Mouse (Mus musculus) embryonic facial prominence, embryonic 12.5 days (tissue): ENCODE data around the gene Mta3. TPM values are rescaled to one million over a fixed set of nuclear protein-coding genes. Genes with fewer than 3 reads are reported as not detected.

ENCODE experiments used
- ATAC-seq: fragments of 200-750 bp; cut with Nextera tagmentation; 2 replicates; pipeline ENCODE4 v1.8.0; 2017; ENCODE audit not compliant: insufficient number of reproducible peaks, insufficient read depth, low FRiP score, low TSS enrichment
- H3K27ac ChIP-seq: fragments of 300-500 bp; sonication (generic); 2 replicates; pipeline ENCODE4 v1.5.1; 2016; ENCODE audit warnings: mild to moderate bottlenecking
- H3K27me3 ChIP-seq: fragments of 300-500 bp; sonication (generic); 2 replicates; pipeline ENCODE4 v1.6.1; 2016; ENCODE audit warnings: mild to moderate bottlenecking, moderate library complexity
- H3K36me3 ChIP-seq: fragments of 300-500 bp; sonication (generic); 2 replicates; pipeline ENCODE4 v1.6.1; 2016; ENCODE audit warnings: mild to moderate bottlenecking
- H3K4me1 ChIP-seq: fragments of 300-500 bp; sonication (generic); 2 replicates; pipeline ENCODE4 v1.6.1; 2016
- H3K4me2 ChIP-seq: fragments of 300-500 bp; sonication (generic); replicated peaks from 2 replicates; pipeline ENCODE4 v1.6.1; 2016; ENCODE audit warnings: mild to moderate bottlenecking, moderate library complexity
- H3K4me3 ChIP-seq: fragments of 300-500 bp; sonication (generic); 2 replicates; pipeline ENCODE4 v1.5.1; 2016; ENCODE audit warnings: mild to moderate bottlenecking
- H3K9ac ChIP-seq: fragments of 300-500 bp; sonication (generic); 2 replicates; pipeline ENCODE4 v1.6.1; 2016; ENCODE audit warnings: mild to moderate bottlenecking, moderate library complexity
- H3K9me3 ChIP-seq: fragments of 300-500 bp; sonication (generic); 2 replicates; pipeline ENCODE4 v1.6.1; 2016; ENCODE audit warnings: mild to moderate bottlenecking, moderate library complexity
- WGBS: fragments of 180-500 bp; shearing (Covaris S2); methylation state at CpG from one replicate; pipeline ENCODE4 v1.1.7; 2016; 5-methylcytosine and 5-hydroxymethylcytosine counted together
- polyA plus RNA-seq: library from polyadenylated mRNA; unstranded; fragments of >200 nt; fragmentation: Nextera tagmentation; extraction: Ambion mirVana; gene quantifications from 2 replicates; pipeline ENCODE4 v1.2.1, GENCODE M21; 2016

Mta3 gene
- polyA plus RNA-seq, 1 experiment from 2014 or later: 49.7 TPM

DNA sequence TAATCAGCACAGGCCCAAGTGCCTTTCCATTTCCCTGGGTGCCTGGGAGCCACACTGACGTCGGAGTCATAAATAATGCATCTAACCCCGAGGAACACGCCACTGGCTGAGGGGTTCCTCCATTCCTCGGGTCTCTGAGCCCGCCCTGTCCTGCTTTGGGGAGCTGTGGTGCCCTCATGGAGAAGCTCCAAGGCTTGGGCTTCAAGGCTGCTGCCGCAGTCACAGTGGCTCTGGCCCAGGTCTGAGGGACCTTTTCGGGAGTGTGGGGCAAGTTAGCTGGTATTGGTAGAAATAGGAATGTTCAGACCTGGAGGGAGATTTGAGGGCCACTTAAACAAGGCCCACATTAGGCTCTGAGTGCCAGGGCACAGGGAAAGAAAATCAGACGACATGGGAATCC, 12.0 kb upstream of the Mta3 start:
- WGBS: 84% methylated on average over 9 of the region's 9 CpGs

DNA sequence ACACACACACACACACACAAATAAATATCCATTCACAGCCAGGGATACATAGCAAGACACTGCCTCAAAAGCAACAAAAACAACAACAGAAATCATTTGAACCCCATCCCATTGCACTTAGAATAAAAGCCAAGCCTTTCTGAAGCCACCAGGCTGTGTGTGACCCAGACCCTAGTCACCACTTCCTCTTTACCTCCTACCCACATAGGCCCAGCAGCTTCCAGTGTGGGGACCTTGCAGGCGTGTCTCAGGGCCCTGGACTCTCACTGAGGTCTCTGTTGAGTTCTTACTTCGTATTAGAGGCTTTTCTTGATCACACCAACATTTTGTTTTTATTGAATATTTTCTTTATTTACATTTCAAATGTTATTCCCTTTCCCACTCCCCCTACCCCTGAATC, 10.2 kb upstream of the Mta3 start:
- 64% methylated on average over 2 of the region's 2 CpGs for WGBS
- H3K27ac ChIP-seq: no peak overlapping the region
- no peak for ATAC-seq

More for the DNA sequence above, 12.0 kb upstream of the Mta3 start:
- Histone ChIP-seq H3K27ac (no peak overlapping the region), H3K4me1 (no peaks in the 10 kb centered on the region), H3K9ac (no peak overlapping the region), H3K4me3 (no peak overlapping the region), H3K36me3 (no peaks in the 10 kb centered on the region), H3K27me3 (no peaks in the 10 kb centered on the region), H3K9me3 (no peaks in the 10 kb centered on the region), H3K4me2 (no peak overlapping the region)
- no peak for ATAC-seq

DNA sequence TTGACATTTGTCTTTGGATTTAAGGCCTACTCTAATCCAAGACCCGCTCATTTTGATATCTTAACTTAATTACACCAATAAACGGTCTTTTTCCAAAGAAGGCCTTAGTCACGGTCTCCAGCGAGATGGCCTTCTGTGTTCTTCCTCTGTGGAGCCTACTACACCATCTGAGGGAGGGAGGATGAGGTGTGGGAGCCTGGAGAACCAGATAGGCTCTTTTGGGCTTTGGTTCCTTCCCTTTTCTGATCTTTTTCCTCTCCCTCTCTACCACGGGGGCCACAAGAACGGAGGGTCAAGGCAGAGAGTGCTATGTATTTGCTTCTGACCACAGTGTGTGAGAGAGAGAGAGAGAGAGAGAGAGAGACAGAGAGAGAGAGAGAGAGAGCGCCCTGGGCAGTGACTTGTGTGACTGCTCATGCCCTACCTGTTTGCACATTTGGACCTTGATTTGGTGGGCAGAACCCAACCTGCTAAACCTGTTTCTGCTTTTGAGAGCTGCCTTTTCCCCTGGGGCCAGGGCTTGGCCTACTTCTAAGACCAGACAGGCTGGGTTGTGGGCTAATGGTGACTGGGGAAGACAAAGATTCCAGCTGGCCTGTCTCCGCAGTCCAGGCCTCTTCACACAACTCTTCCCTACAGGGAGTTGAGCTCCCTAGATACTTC, 6.8 kb upstream of the Mta3 start:
- H3K36me3 ChIP-seq: no peaks in the 10 kb centered on the region
- no peak overlapping the region for H3K27ac ChIP-seq
- no peaks in the 10 kb centered on the region for H3K9me3 ChIP-seq
- no peak for ATAC-seq
- no peak overlapping the region for H3K9ac ChIP-seq
- no peak overlapping the region for H3K4me2 ChIP-seq
- 79% methylated on average over 8 of the region's 8 CpGs for WGBS
- no peak overlapping the region for H3K4me3 ChIP-seq
- H3K27me3 ChIP-seq: no peaks in the 10 kb centered on the region
- H3K4me1 ChIP-seq: no peaks in the 10 kb centered on the region

More for the DNA sequence above, 10.2 kb upstream of the Mta3 start:
- Histone ChIP-seq H3K27me3 (no peaks in the 10 kb centered on the region), H3K4me1 (no peaks in the 10 kb centered on the region), H3K4me3 (no peak overlapping the region), H3K4me2 (no peak overlapping the region), H3K36me3 (no peaks in the 10 kb centered on the region), H3K9me3 (no peaks in the 10 kb centered on the region), H3K9ac (no peak overlapping the region)

DNA sequence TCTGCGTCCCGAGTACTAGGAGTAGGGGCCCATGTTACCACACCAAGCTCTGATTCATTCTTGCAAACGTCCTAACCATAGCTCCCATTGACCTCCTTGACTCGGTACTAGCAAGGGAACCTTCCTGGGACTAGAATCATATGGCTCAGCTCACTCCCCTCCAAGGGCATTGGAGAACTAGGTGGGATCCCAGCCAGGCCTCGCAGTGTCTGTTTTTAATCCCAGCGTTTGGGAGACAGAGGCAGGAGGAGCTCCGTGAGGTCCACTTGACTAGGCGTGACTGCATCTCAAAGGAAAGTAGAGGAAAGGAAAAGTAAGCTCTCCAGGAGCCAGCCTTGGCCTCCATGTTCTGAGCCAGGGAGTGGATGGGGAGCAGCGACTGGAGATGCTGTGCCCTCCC, 5.8 kb upstream of the Mta3 start:
- no peak overlapping the region for H3K9ac ChIP-seq
- H3K9me3 ChIP-seq: no peaks in the 10 kb centered on the region
- H3K4me3 ChIP-seq: no peak overlapping the region
- ATAC-seq: no peak
- H3K36me3 ChIP-seq: no peaks in the 10 kb centered on the region
- no peaks in the 10 kb centered on the region for H3K27me3 ChIP-seq
- H3K4me1 ChIP-seq: no peaks in the 10 kb centered on the region
- H3K27ac ChIP-seq: no peak overlapping the region
- WGBS: 84% methylated on average over 9 of the region's 9 CpGs
- H3K4me2 ChIP-seq: no peak overlapping the region

DNA sequence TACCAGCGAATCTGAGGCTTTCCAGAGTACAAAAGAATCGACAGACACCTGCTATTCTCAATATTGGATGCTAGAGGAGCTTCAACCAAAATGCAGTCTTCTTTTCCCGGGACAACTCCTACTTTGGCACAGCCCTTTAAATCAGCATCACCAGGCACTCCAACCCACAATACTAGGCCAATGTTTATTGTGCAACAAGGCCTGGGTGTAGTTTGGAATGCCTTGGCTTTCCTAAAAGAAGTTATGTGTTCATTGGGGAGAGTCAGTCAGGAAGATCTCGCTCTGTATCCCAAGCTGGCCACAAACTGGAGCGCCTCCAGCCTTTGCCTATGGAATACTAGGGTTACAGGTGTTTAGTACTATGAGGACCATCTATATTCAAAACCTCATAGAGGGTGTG, 1.5 kb upstream of the Mta3 start:
- no peaks in the 10 kb centered on the region for H3K27me3 ChIP-seq
- H3K4me1 ChIP-seq: peaks cover 10% of the 10 kb centered on the region; the same call in 1 of the 2 replicates
- H3K4me2 ChIP-seq: no peak overlapping the region
- WGBS: 85% methylated on average over 5 of the region's 5 CpGs
- H3K4me3 ChIP-seq: no peak overlapping the region
- ATAC-seq: no peak
- no peaks in the 10 kb centered on the region for H3K9me3 ChIP-seq
- H3K36me3 ChIP-seq: 0 out of 2 replicates have a peak, but pooled peaks cover 4% of the 10 kb centered on the region
- H3K27ac ChIP-seq: no peak overlapping the region
- no peak overlapping the region for H3K9ac ChIP-seq

DNA sequence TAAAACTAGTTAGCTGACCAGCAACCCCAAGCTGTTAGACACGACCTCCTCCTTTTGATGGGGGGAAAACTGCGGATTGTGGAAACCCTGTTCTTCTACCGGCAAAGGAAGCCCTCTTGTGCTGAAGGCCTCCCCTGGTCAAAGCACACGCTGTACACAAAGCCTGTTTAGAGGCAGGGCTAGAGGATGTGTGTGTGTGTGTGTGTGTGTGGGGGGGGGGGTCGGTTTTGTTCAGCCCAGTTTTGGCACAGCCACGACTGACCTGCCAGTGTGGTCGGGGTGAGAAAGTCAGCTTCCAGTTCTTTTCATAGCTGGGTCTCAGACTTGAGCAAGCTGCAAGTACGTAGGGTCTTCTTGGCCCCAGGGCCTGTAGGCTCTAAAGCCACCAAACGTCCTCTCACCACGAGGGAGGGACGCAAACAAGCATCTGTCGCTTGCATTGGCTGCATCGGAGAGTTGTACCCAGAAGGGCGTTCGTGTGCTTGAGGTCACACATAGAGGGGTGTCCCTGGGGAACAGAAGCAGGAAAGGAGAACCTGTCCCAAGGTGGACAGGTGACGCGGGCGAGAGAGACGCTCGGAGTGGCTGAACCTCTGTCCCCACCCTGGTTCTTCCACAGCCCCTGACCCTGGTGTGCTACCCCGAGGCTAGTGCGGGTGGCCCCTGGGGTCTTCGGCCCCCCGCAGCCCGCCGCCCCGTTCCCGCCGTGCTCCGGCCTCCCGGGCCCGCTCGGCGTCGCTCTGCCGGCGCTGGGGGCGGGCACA, 429 bp upstream of the Mta3 start:
- H3K4me3 ChIP-seq: peak overlapping the region; percentile 75

DNA sequence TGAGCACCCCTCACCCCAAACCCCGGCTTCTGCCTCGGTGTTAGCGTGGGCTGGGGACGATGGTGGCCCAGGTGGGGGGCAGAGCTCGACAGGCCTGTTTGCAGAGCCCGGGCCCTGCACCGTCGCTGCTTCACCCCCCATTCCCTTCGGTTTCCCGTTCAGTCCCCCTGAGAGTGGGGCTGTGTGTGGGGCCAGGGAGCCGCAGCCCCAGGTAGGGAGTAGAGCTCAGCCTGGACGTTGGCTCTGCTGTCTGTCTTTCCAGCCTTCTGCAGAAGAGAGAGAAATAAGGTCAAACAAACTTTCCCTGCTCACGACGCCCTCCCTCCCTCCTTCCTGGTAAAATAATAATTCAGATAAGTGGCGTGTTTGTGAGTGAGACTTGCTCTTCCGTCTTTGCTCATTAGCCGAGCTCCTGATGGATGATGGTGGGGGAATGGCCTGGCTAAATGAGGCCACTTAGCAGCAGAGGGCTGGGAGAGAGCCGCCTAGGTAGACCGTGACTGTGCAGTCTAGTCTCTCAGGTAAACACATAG, 697 bp downstream of the Mta3 start:
- H3K4me2 ChIP-seq: peak overlapping the region; percentile 79
- H3K27ac ChIP-seq: peak overlapping the region; percentile 88
- H3K36me3 ChIP-seq: peaks cover 16% of the 10 kb centered on the region; the same call in 1 of the 2 replicates
- peaks cover 10% of the 10 kb centered on the region; the same call in 1 of the 2 replicates for H3K4me1 ChIP-seq
- peak; percentile 74 for ATAC-seq
- WGBS: 2% methylated on average over 19 of the region's 19 CpGs
- peak overlapping the region; percentile 96 for H3K9ac ChIP-seq
- no peaks in the 10 kb centered on the region for H3K27me3 ChIP-seq
- H3K4me3 ChIP-seq: peak overlapping the region; percentile 75
- H3K9me3 ChIP-seq: no peaks in the 10 kb centered on the region

More for the DNA sequence above, 429 bp upstream of the Mta3 start:
- Histone ChIP-seq H3K4me2 (peak overlapping the region; percentile 79), H3K4me1 (peaks cover 10% of the 10 kb centered on the region; the same call in 1 of the 2 replicates), H3K36me3 (peaks cover 12% of the 10 kb centered on the region; the same call in 1 of the 2 replicates), H3K27me3 (no peaks in the 10 kb centered on the region), H3K9me3 (no peaks in the 10 kb centered on the region), H3K27ac (peak overlapping the region; percentile 88), H3K9ac (peak overlapping the region; percentile 96)
- WGBS: 3% methylated on average over 38 of the region's 38 CpGs
- peak; percentile 35; the same call in 1 of the 2 replicates for ATAC-seq

DNA sequence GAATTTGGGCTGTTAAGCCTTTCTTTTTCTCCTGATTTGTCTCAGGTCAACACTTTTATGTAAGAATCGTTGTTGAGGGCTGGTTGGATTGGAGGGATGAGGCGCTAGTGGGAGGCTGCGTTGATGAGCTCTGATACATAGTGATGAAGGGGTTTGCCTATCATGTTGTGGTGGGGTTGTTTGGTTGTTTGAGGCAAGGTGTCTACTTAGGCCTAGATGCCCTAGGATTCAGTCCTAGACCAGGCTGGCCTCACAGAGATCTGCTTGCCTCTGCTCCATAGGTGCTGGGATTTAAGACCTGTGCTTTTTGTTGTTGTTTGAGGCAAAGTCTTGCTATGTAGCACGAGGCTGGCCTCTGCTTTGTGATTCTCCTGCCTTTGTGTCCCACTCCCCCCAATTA, 1.4 kb downstream of the Mta3 start:
- Histone ChIP-seq H3K27ac (no peak overlapping the region), H3K4me2 (peak overlapping the region; percentile 79)
- 84% methylated on average over 4 of the region's 4 CpGs for WGBS

DNA sequence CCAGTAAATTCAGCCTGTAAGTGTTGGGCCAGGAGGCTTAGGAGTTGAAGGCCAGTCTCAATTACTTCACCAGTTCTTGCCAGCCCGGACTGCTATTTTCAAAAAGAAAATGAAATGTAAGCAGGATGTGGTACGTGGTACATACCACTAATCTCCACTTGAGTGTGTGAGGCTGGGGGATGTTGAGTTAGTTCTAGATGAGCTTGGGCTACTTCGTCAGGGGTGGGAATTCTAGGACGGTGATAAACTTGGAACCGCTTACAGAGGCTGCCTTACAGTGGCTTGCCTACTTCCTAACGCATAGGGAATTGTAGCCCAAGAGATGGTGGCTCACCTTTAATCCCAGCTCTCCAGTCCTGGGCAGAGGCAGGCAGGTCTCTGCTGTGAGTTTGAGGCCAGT, 1.9 kb downstream of the Mta3 start:
- H3K27ac ChIP-seq: no peak overlapping the region
- 86% methylated on average over 6 of the region's 6 CpGs for WGBS
- H3K4me3 ChIP-seq: no peak overlapping the region
- peaks cover 25% of the 10 kb centered on the region; the same call in 1 of the 2 replicates for H3K36me3 ChIP-seq
- no peak overlapping the region for H3K9ac ChIP-seq
- no peak for ATAC-seq
- H3K27me3 ChIP-seq: no peaks in the 10 kb centered on the region
- H3K4me2 ChIP-seq: no peak overlapping the region
- H3K9me3 ChIP-seq: no peaks in the 10 kb centered on the region
- H3K4me1 ChIP-seq: peaks cover 10% of the 10 kb centered on the region; the same call in 1 of the 2 replicates

More for the DNA sequence above, 1.4 kb downstream of the Mta3 start:
- ATAC-seq: no peak
- no peak overlapping the region; the same call in 1 of the 2 replicates for H3K4me3 ChIP-seq
- peaks cover 10% of the 10 kb centered on the region; the same call in 1 of the 2 replicates for H3K4me1 ChIP-seq
- H3K9ac ChIP-seq: no peak overlapping the region
- H3K9me3 ChIP-seq: no peaks in the 10 kb centered on the region
- H3K27me3 ChIP-seq: no peaks in the 10 kb centered on the region
- H3K36me3 ChIP-seq: peaks cover 20% of the 10 kb centered on the region; the same call in 1 of the 2 replicates

DNA sequence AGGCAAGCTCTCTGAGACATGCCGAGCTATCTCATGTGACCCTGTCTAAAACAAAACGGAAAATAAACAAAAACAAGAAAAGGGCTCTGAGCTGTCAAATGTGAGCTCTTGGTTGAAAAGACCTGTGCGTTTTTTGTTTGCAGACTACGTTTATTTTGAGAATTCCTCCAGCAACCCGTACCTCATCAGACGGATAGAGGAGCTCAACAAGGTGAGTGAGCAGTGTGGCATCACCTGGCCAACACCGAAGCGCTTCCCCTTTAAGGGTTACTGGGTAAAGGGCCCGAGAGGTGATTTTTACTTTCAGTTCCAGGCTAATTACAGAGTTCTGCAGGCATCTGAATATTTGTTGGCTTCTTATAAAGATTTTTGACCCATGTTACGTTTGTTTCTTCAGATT, 2.3 kb downstream of the Mta3 start:
- no peak overlapping the region for H3K27ac ChIP-seq
- WGBS: 80% methylated on average over 10 of the region's 10 CpGs
- no peak for ATAC-seq
- no peaks in the 10 kb centered on the region for H3K27me3 ChIP-seq
- H3K9me3 ChIP-seq: no peaks in the 10 kb centered on the region
- H3K4me1 ChIP-seq: peaks cover 10% of the 10 kb centered on the region; the same call in 1 of the 2 replicates
- H3K4me2 ChIP-seq: no peak overlapping the region
- H3K36me3 ChIP-seq: peaks cover 27% of the 10 kb centered on the region; the same call in 1 of the 2 replicates
- H3K4me3 ChIP-seq: no peak overlapping the region
- no peak overlapping the region for H3K9ac ChIP-seq

DNA sequence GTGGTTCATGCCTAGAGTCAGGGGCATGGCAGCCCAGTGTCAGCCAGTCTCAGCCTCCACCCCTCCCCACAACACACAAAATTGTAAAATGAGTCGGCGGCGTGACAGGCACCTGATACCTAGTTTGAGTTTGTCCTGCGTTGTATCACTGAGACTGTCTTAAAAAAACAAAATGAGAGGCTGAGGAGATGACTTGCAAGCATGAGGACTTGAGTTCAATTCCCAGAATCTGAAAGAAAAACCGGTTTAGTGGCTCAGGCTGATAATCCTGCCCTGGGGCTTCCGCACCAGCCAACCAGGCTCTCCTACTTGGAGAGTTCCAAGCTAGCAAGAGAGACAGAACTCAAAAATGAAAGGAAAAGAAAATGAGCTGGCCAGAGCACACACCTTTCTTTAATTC, 2.9 kb downstream of the Mta3 start:
- H3K9me3 ChIP-seq: no peaks in the 10 kb centered on the region
- peaks cover 27% of the 10 kb centered on the region; the same call in 1 of the 2 replicates for H3K36me3 ChIP-seq
- H3K27ac ChIP-seq: no peak overlapping the region
- H3K27me3 ChIP-seq: no peaks in the 10 kb centered on the region
- H3K4me2 ChIP-seq: no peak overlapping the region
- no peak for ATAC-seq
- peaks cover 10% of the 10 kb centered on the region; the same call in 1 of the 2 replicates for H3K4me1 ChIP-seq
- 74% methylated on average over 6 of the region's 6 CpGs for WGBS
- H3K9ac ChIP-seq: no peak overlapping the region
- H3K4me3 ChIP-seq: no peak overlapping the region
